Mouse (Mus musculus): ENCODE data around the gene Mdn1.
A peak's percentile ranks its signal among the peaks of the same experiment; 100 is the strongest.

Mdn1 gene

GRCm38 (mm10) chr4:32656918-32657662, at the start of gene Mdn1:
Gene Mdn1, plus strand, starts transcription at chr4:32657119.
- peak; percentile 81 for DNase-seq (ENCODE audit: low spot score)

DNA sequence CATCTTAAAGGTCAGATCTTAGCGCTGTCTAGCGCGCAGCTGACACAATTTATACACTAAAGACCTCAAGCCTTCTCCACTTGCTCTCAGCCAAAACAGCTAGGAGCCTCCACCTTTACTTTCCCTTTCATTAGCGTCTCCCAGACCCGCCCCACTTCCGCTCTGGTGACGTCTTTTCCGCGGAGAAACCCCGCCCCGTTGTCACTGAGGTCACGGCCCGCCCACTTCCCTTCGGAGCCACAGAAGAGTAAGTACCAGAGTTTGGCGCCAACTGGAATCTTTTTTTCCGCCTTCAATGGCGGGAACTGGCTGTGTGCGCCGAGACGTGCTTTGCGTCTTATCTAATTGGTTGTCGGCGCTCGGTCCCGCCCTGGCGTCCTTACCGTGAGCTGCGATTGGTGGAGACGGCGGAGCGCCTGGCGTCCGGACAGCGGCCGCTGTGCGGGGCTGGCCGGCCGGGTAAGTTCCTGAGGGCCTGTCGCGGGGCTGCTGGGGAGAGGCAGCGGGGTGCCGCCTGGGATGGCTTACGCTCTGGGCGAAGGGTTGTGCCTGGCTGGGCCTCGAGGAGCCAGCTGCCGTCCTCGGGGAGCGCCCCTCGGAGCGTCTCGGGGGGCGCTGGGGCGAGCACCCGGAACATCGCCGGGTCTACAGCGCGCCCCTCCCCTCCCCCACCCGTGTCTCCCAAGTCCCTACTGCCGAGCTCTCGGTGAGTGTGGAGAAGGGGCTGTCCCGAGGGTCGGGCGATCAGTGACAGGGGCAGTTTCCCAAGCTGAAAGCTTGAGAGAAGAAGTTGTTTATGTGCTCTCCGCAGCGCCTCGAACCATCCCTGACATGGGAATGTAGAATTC, 41.7 kb upstream of the Mdn1 start, which contains the start of gene Casp8ap2:
Gene Casp8ap2, plus strand, starts transcription at position 418 of the 848 bp plus-strand sequence.
- DNase-seq (ENCODE audit: low spot score), result peak; percentile 99

DNA sequence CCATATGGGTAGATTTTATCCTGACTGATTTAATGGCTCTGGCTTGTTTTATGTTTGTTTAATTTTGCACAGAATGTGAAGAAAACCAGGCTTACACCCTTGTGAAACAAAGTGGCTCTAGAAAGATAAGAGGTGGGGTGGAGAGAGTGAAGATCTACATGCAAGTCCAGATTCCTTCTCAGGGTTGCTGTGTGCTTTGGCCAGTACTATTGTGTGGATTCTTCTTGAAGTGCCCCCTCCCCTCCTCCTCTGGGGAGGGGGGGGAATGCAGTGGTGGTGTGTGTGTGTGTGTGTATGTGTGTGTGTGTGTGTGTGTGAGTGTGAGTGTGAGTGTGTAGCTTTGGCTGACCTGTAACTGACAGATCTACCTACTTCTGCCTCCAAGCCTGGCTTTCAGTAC, 35.3 kb upstream of the Mdn1 start:
- no peak for DNase-seq (ENCODE audit: low spot score)

DNA sequence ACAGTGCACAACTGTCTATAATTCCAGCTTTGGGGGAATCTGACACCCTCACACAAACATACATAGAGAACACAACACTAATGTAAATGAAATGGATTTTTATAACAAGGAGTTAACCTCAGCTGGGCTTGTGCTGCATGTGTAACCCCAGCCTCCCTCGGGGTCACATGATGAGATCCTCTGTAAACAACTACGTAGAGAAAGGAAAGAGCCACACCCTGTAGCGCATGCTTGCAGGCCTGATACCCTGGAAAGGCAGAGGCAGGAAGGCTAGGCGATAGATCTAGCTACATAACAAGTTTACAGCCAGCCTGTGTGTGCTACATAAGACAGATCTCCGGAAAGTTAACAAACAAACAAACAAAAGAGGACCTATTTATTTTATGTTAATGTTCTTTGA, 5.2 kb upstream of the Mdn1 start:
- no peak for DNase-seq (ENCODE audit: low spot score)

DNA sequence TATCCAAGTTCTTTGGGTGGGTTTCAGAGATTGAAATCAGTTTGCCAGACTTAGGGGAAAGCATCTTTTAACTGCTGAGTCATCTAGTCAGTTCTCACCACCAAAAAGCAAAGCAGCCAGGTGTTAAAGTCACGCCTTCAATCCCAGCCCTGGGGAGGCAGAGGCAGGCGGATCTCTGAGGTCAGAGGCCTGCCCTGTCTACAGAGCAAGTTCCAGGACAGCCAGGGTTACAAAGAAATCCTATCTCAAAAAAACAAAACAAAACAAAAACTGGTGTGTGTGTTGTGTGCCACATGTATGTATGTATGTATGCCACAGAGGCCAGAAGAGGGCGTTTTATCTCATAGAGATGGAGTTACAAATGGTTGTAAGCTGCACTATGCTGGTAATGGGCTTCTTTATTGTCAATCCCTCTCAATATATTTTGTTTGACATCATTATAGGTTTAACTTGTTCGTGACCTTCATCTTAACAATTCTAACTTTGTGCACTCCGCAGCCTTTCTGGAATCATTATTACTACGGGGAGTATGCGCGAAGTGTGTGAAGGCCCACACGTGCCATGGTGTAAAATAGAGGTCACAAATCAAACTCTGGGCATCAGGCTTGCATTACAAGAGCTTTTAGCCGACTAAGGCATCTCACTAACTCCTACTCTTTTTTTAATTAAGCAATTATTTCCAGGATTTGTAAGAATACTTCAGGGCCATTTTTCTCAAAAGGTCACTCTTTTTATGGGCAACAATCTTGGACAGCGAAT, 594 bp upstream of the Mdn1 start:
- no peak for DNase-seq (ENCODE audit: low spot score)

DNA sequence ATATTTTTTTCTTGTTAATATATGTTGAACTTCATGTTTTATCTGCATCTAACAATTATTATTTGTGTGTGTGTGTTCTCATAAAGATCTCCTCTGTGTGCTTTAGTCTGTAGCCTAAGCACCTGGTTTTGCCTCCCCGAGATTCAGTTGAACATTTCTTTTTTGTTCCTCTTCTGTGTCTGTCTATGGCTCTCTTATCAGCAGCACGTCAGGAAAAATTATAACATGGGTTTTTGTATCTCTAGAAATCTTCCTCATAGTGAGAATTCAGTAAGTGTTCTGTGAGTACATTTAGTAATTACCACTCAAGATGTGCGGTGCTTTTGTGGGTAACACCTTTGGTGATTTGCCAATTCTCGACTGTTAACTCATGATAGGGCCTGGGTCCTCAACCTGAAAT, 8.9 kb downstream of the Mdn1 start:
- DNase-seq (ENCODE audit: low spot score), result no peak

DNA sequence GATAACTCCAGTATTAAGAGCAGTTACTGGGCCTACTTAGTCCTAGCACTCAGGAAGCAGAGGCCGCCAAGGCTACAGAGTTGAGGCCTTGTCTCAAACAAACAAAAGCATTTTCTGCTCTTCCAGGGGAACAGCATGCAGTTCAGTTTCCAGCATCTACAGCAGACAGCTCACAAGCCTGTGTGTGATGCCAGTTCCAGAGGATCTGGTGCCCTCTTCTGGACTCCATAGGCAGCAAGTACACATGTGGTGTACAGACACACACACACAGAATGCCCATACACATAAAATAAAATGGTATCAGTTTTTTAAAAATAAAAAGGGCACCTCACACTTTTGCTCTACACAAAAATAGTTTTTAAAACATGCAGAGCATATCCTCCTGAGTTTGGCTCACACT, 11.4 kb downstream of the Mdn1 start:
- DNase-seq (ENCODE audit: low spot score), result no peak

GRCm38 (mm10) chr4:32669825-32670224, 12.9 kb downstream of the Mdn1 start:
- DNase-seq (ENCODE audit: low spot score), result no peak

GRCm38 (mm10) chr4:32674025-32674424, 17.1 kb downstream of the Mdn1 start:
- DNase-seq (ENCODE audit: low spot score), result no peak

GRCm38 (mm10) chr4:32677471-32677870, 20.6 kb downstream of the Mdn1 start:
- DNase-seq (ENCODE audit: low spot score), result no peak

GRCm38 (mm10) chr4:32680843-32681242, 23.9 kb downstream of the Mdn1 start:
- no peak for DNase-seq (ENCODE audit: low spot score)

GRCm38 (mm10) chr4:32682471-32682870, 25.6 kb downstream of the Mdn1 start:
- no peak for DNase-seq (ENCODE audit: low spot score)

- no peak for DNase-seq (ENCODE audit: low spot score)
Observed at GRCm38 (mm10) chr4:32683061-32683582, 26.2 kb downstream of the Mdn1 start.

GRCm38 (mm10) chr4:32717733-32718132, 60.8 kb downstream of the Mdn1 start:
- no peak for DNase-seq (ENCODE audit: low spot score)

GRCm38 (mm10) chr4:32745394-32745793, 88.5 kb downstream of the Mdn1 start:
- no peak for DNase-seq (ENCODE audit: low spot score)

DNA sequence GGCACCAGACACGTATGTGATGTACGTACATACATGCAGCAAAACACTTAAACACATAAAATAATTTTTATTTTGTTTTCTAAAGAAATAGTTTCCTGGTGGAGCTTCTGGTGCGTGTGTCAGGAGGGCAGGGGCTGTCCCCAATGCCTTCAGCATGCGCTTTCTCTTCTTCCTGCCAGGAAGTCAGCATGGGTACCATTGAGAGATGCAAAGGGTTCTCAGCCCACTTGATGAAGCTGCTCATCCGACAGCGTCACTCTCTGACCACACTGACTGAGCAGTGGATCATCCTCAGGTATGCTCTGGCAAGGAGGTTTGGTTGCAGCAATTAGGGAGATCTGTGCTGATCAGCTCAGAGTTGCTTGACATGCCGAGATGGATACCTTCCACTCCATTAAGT, 91.5 kb downstream of the Mdn1 start:
- DNase-seq (ENCODE audit: low spot score), result no peak

DNA sequence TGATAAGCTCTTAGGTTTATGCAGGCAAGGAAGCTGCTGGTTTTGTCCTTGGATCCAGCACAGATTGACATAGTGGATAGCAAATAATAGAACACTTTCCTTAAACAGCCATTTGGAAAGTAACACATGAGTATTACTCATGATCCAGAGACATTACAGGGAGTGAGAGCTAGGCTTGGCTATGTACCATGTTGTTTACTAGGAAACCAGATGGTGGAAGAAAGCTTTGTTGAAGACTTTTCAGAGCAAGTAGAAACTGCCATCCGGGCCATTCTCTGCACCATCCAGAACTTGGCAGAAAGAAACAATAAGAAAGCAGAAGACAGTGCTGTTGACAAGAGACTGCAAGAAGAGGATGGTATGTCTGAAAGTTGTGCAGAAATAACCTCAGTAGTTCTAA, 93.8 kb downstream of the Mdn1 start:
- DNase-seq (ENCODE audit: low spot score), result no peak

DNA sequence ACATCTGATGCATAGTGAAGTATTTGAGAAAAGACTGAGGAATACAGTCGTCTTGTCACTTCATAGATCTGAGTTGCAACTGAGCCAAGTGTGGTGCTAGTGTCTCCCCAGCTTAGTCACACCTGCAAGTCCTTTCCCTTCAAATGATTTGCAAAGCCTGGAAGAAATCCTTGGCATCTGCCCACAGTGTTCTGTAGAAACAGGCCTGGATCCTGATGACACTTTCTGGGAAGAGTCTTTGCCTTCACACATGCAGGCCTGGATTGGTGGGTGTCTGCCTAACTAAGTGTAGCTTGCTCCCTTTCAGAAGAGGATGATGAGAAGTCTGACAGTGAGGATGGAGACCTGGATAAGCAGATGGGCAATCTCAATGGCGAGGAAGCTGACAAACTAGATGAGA, 100.5 kb downstream of the Mdn1 start:
- DNase-seq (ENCODE audit: low spot score), result no peak

DNA sequence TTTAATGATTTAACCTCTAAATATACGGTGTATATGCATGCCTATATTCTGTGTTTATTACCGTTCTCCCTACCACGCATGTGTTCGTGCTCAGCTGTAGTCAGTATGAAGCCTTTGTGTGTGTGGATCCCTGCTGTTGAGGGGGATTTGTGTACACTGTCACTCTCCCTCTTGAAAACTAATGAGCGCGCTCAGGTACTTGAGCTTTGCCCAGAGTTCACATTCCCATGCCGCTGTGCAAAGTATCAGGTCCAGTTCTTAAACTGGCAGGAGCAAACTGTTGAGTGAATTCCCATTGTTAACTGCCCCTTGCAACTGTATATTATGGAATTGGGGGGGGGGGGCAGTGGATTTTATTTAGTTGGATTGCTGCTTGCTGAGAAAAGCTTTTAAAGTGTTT, 110.6 kb downstream of the Mdn1 start:
- DNase-seq (ENCODE audit: low spot score), result no peak

DNA sequence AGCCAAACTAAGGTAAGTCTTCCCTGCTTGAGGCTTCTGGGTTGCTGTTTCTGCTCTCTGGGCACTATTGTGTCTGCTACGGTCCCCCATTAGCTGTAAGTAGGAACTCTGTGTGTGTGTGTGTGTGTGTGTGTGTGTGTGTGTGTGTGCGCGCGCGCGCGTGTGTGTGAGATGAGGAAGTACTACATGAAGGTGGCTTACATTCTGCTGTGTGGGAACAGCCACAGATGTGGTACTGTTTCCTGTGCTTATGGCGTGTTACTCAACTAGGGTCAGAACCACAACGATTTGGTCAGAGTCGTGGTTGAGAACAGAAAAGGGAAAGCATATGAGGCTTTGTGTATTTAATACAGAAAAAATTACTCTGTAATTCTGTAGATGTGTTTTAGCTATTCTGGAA, 111.1 kb downstream of the Mdn1 start:
- DNase-seq (ENCODE audit: low spot score), result no peak

- DNase-seq (ENCODE audit: low spot score), result no peak
Observed at GRCm38 (mm10) chr4:32770284-32770810, 113.4 kb downstream of the Mdn1 start.

DNA sequence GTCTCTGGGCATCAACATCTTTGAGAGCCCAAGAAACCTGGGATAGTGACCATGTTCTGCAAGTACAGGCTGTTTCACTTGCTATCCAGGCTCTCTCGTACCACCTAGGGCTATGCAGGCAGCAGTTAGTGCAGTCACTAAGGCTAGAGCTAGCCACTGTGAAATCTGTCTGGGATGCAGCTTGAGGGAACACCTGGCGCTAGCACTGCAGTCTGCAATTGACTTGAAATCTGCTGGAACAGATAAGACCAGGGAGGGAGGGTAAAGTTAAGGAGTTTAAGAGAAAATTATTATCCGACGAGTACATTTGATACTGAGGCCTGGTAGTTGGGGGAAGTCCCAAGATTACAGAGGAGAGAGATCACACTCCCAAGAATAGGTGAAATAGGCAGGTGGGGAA, 123.1 kb downstream of the Mdn1 start:
- DNase-seq (ENCODE audit: low spot score), result no peak
